Mouse (Mus musculus) hindbrain, embryonic 13.5 days (tissue): Measurements from ENCODE around the gene Comt. TPM values are rescaled to one million over a fixed set of nuclear protein-coding genes. Genes with fewer than 3 reads are reported as not detected.

Experiments used
- ATAC-seq: fragments of 200-750 bp; cut with Nextera tagmentation; 2 replicates; pipeline ENCODE4 v1.8.0; 2017; ENCODE audit warnings: moderate TSS enrichment; ENCODE audit not compliant: low FRiP score
- H3K27ac ChIP-seq: fragments of 300-500 bp; sonication (generic); 2 replicates; pipeline ENCODE4 v1.5.1; 2015; ENCODE audit warnings: inconsistent platforms, mild to moderate bottlenecking, moderate library complexity
- H3K27me3 ChIP-seq: fragments of 300-500 bp; sonication (generic); 2 replicates; pipeline ENCODE4 v1.6.1; 2015; ENCODE audit warnings: mild to moderate bottlenecking, inconsistent platforms
- H3K36me3 ChIP-seq: fragments of 300-500 bp; sonication (generic); 2 replicates; pipeline ENCODE4 v1.6.1; 2015; ENCODE audit warnings: mild to moderate bottlenecking, inconsistent platforms
- H3K4me1 ChIP-seq: fragments of 300-500 bp; sonication (generic); replicated peaks from 2 replicates; pipeline ENCODE4 v1.6.1; 2015; ENCODE audit warnings: inconsistent platforms
- H3K4me2 ChIP-seq: fragments of 300-500 bp; sonication (generic); 2 replicates; pipeline ENCODE4 v1.6.1; 2015; ENCODE audit warnings: inconsistent platforms, mild to moderate bottlenecking, moderate library complexity
- H3K4me3 ChIP-seq: fragments of 300-500 bp; sonication (generic); 2 replicates; pipeline ENCODE4 v1.5.1; 2015; ENCODE audit warnings: mild to moderate bottlenecking, inconsistent platforms
- H3K9ac ChIP-seq: fragments of 300-500 bp; sonication (generic); 2 replicates; pipeline ENCODE4 v1.6.1; 2015; ENCODE audit warnings: mild to moderate bottlenecking, inconsistent platforms
- H3K9me3 ChIP-seq: fragments of 300-500 bp; sonication (generic); 2 replicates; pipeline ENCODE4 v1.6.1; 2016; ENCODE audit warnings: inconsistent platforms
- WGBS: fragments of 180-500 bp; shearing (Covaris S2); methylation state at CpG from one replicate; pipeline ENCODE4 v1.1.7; 2015; 5-methylcytosine and 5-hydroxymethylcytosine counted together
- polyA plus RNA-seq: library from polyadenylated mRNA; unstranded; fragments of >200 nt; fragmentation: Nextera tagmentation; extraction: Ambion mirVana; gene quantifications from 2 replicates; pipeline ENCODE4 v1.2.1, GENCODE M21; 2015

The Comt gene
- polyA plus RNA-seq, 1 experiment from 2014 or later, result 85.9 TPM

- peaks cover 11% of the 10 kb centered on the region for H3K4me1 ChIP-seq
- H3K36me3 ChIP-seq, result peaks cover 8% of the 10 kb centered on the region; the same call in 1 of the 2 replicates
- no peak overlapping the region for H3K27ac ChIP-seq
- 85% methylated on average over 8 of the region's 8 CpGs for WGBS
- H3K27me3 ChIP-seq, result no peaks in the 10 kb centered on the region
- no peak for ATAC-seq
- H3K4me3 ChIP-seq, result no peak overlapping the region
- H3K4me2 ChIP-seq, result no peak overlapping the region
- no peak overlapping the region for H3K9ac ChIP-seq
- H3K9me3 ChIP-seq, result no peaks in the 10 kb centered on the region
Observed at GRCm38 (mm10) chr16:18430641-18431212, 4.1 kb upstream of the Comt start.

GRCm38 (mm10) chr16:18429641-18430040, 3.0 kb upstream of the Comt start:
- H3K36me3 ChIP-seq, result peaks cover 4% of the 10 kb centered on the region; the same call in 1 of the 2 replicates
- peaks cover 22% of the 10 kb centered on the region for H3K4me1 ChIP-seq
- no peaks in the 10 kb centered on the region for H3K27me3 ChIP-seq
- no peak for ATAC-seq
- no peak overlapping the region for H3K4me2 ChIP-seq
- H3K4me3 ChIP-seq, result no peak overlapping the region
- H3K9ac ChIP-seq, result no peak overlapping the region
- H3K27ac ChIP-seq, result no peak overlapping the region
- WGBS, result 89% methylated on average over 8 of the region's 8 CpGs
- no peaks in the 10 kb centered on the region for H3K9me3 ChIP-seq

GRCm38 (mm10) chr16:18428516-18429042, 1.9 kb upstream of the Comt start:
- WGBS, result 90% methylated on average over 7 of the region's 7 CpGs
- H3K4me1 ChIP-seq, result peaks cover 33% of the 10 kb centered on the region
- H3K36me3 ChIP-seq, result peaks cover 4% of the 10 kb centered on the region

GRCm38 (mm10) chr16:18428011-18428515, 1.4 kb upstream of the Comt start:
- Histone ChIP-seq H3K4me3 (no peak overlapping the region), H3K9ac (peak overlapping the region; percentile 43; the same call in 1 of the 2 replicates), H3K9me3 (no peaks in the 10 kb centered on the region), H3K4me1 (peaks cover 36% of the 10 kb centered on the region), H3K4me2 (no peak overlapping the region), H3K36me3 (peaks cover 8% of the 10 kb centered on the region), H3K27ac (no peak overlapping the region), H3K27me3 (no peaks in the 10 kb centered on the region)
- 88% methylated on average over 5 of the region's 5 CpGs for WGBS
- no peak for ATAC-seq

More at GRCm38 (mm10) chr16:18428516-18429042, 1.9 kb upstream of the Comt start:
- H3K9ac ChIP-seq, result peak overlapping the region; percentile 43
- no peak overlapping the region for H3K4me2 ChIP-seq
- H3K4me3 ChIP-seq, result no peak overlapping the region
- H3K27ac ChIP-seq, result no peak overlapping the region
- no peaks in the 10 kb centered on the region for H3K27me3 ChIP-seq
- no peaks in the 10 kb centered on the region for H3K9me3 ChIP-seq
- no peak for ATAC-seq

GRCm38 (mm10) chr16:18426215-18426791, 349 bp downstream of the Comt start, which contains the start of gene Txnrd2:
Gene Txnrd2, plus strand, starts transcription at chr16:18426384.
- Histone ChIP-seq H3K4me2 (peak within 1 kb of the TSS; percentile 78), H3K9ac (peak within 1 kb of the TSS; percentile 85), H3K4me3 (peak within 1 kb of the TSS; percentile 84), H3K36me3 (peaks cover 22% of the 10 kb centered on the region), H3K4me1 (peaks cover 36% of the 10 kb centered on the region), H3K27ac (peak within 1 kb of the TSS; percentile 75), H3K9me3 (no peaks in the 10 kb centered on the region), H3K27me3 (no peaks in the 10 kb centered on the region)
- ATAC-seq, result peak; percentile 85
- WGBS, result under 1% methylated on average over 51 of the region's 52 CpGs

GRCm38 (mm10) chr16:18425475-18426214, 1.0 kb downstream of the Comt start:
- peak overlapping the region; percentile 75 for H3K27ac ChIP-seq
- peak overlapping the region; percentile 85 for H3K9ac ChIP-seq
- peak; percentile 33 for ATAC-seq
- H3K36me3 ChIP-seq, result peaks cover 26% of the 10 kb centered on the region
- H3K4me2 ChIP-seq, result peak overlapping the region; percentile 78
- peak overlapping the region; percentile 84 for H3K4me3 ChIP-seq
- no peaks in the 10 kb centered on the region for H3K27me3 ChIP-seq
- 31% methylated on average over 10 of the region's 10 CpGs for WGBS
- no peaks in the 10 kb centered on the region for H3K9me3 ChIP-seq
- H3K4me1 ChIP-seq, result peaks cover 38% of the 10 kb centered on the region

- no peak overlapping the region for H3K27ac ChIP-seq
- no peak for ATAC-seq
- H3K9ac ChIP-seq, result no peak overlapping the region; the same call in none of the 2 replicates
- WGBS, result 73% methylated on average over 11 of the region's 11 CpGs
- no peaks in the 10 kb centered on the region for H3K27me3 ChIP-seq
- peak overlapping the region; percentile 78 for H3K4me2 ChIP-seq
- H3K36me3 ChIP-seq, result peaks cover 29% of the 10 kb centered on the region
- H3K9me3 ChIP-seq, result no peaks in the 10 kb centered on the region
- peaks cover 41% of the 10 kb centered on the region for H3K4me1 ChIP-seq
- H3K4me3 ChIP-seq, result peak overlapping the region; percentile 7; the same call in 1 of the 2 replicates
Observed at GRCm38 (mm10) chr16:18424364-18425045, 2.1 kb downstream of the Comt start.

- ATAC-seq, result no peak
- Histone ChIP-seq H3K27ac (0 out of 2 replicates have a peak overlapping the region, but pooled peaks have one; percentile 30), H3K4me1 (peaks cover 41% of the 10 kb centered on the region), H3K27me3 (no peaks in the 10 kb centered on the region), H3K36me3 (peaks cover 29% of the 10 kb centered on the region), H3K9ac (no peak overlapping the region), H3K9me3 (no peaks in the 10 kb centered on the region), H3K4me3 (no peak overlapping the region), H3K4me2 (peak overlapping the region; percentile 78; the same call in 1 of the 2 replicates)
- 85% methylated on average over 5 of the region's 5 CpGs for WGBS
Observed at GRCm38 (mm10) chr16:18423915-18424265, 2.8 kb downstream of the Comt start.

GRCm38 (mm10) chr16:18423203-18423914, 3.3 kb downstream of the Comt start:
- Histone ChIP-seq H3K9ac (no peak overlapping the region), H3K9me3 (no peaks in the 10 kb centered on the region)
- WGBS, result 89% methylated on average over 7 of the region's 7 CpGs

GRCm38 (mm10) chr16:18420571-18420970, 6.1 kb downstream of the Comt start:
- WGBS, result 74% methylated on average over 3 of the region's 3 CpGs
- no peak overlapping the region for H3K4me3 ChIP-seq
- peaks cover 37% of the 10 kb centered on the region for H3K36me3 ChIP-seq
- H3K9ac ChIP-seq, result no peak overlapping the region
- no peaks in the 10 kb centered on the region for H3K27me3 ChIP-seq
- peaks cover 35% of the 10 kb centered on the region for H3K4me1 ChIP-seq
- no peak overlapping the region for H3K27ac ChIP-seq
- no peak overlapping the region for H3K4me2 ChIP-seq
- no peak for ATAC-seq
- H3K9me3 ChIP-seq, result no peaks in the 10 kb centered on the region

More at GRCm38 (mm10) chr16:18423203-18423914, 3.3 kb downstream of the Comt start:
- H3K27ac ChIP-seq, result 0 out of 2 replicates have a peak overlapping the region, but pooled peaks have one; percentile 30
- ATAC-seq, result no peak
- H3K27me3 ChIP-seq, result no peaks in the 10 kb centered on the region
- H3K36me3 ChIP-seq, result peaks cover 29% of the 10 kb centered on the region
- H3K4me1 ChIP-seq, result peaks cover 41% of the 10 kb centered on the region
- H3K4me2 ChIP-seq, result no peak overlapping the region
- H3K4me3 ChIP-seq, result no peak overlapping the region

GRCm38 (mm10) chr16:18419603-18420026, 7.0 kb downstream of the Comt start:
- Histone ChIP-seq H3K9me3 (no peaks in the 10 kb centered on the region), H3K27ac (no peak overlapping the region), H3K27me3 (no peaks in the 10 kb centered on the region), H3K9ac (no peak overlapping the region), H3K4me2 (no peak overlapping the region), H3K4me1 (peaks cover 26% of the 10 kb centered on the region), H3K36me3 (peaks cover 44% of the 10 kb centered on the region), H3K4me3 (no peak overlapping the region)
- WGBS, result 90% methylated on average over 1 of the region's 1 CpGs
- no peak for ATAC-seq
